Mouse (Mus musculus) spleen, adult 2 months (tissue): ENCODE results near the gene B3galt4. TPM values are rescaled to one million over a fixed set of nuclear protein-coding genes. Genes with fewer than 3 reads are reported as not detected.

Experiments used
- DNase-seq, 2 experiments: peaks; one replicate each; pipeline versions ENCODE4 v3.0.0 to v3.0.0-alpha.2; 2012 to 2021; ENCODE audit warnings: low spot score in 2 of 2, low read depth in 1 of 2
- H3K27ac ChIP-seq: fragments of 200-500 bp; 2 replicates; pipeline ENCODE4 v1.5.1; 2012; ENCODE audit warnings: low read length, inconsistent platforms; ENCODE audit not compliant: insufficient read depth
- H3K27me3 ChIP-seq: fragments of 200-500 bp; 2 replicates; pipeline ENCODE4 v1.6.1; 2012; ENCODE audit warnings: mild to moderate bottlenecking, moderate library complexity, low read length, inconsistent platforms; ENCODE audit not compliant: control insufficient read depth, insufficient read depth
- H3K36me3 ChIP-seq: fragments of 200-500 bp; 2 replicates; pipeline ENCODE4 v1.6.1; 2012; ENCODE audit warnings: mild to moderate bottlenecking, low read length, inconsistent platforms; ENCODE audit not compliant: control insufficient read depth, insufficient read depth
- H3K4me1 ChIP-seq: fragments of 200-500 bp; 2 replicates; pipeline ENCODE4 v1.6.1; 2011; ENCODE audit warnings: inconsistent platforms; ENCODE audit not compliant: control insufficient read depth, insufficient read depth, insufficient read length
- H3K4me3 ChIP-seq: fragments of 200-500 bp; 2 replicates; pipeline ENCODE4 v1.5.1; 2011; ENCODE audit warnings: mild to moderate bottlenecking, inconsistent platforms; ENCODE audit not compliant: insufficient read depth, insufficient read length; ENCODE audit errors: extremely low read depth
- CTCF ChIP-seq: fragments of 200-500 bp; IDR thresholded peaks from 2 replicates; pipeline ENCODE4 v1.5.1; 2011; ENCODE audit warnings: mild to moderate bottlenecking, inconsistent platforms; ENCODE audit not compliant: insufficient read depth, insufficient read length, insufficient replicate concordance; ENCODE audit errors: extremely low read depth
- POLR2A ChIP-seq: fragments of 200-500 bp; IDR thresholded peaks from 2 replicates; pipeline ENCODE4 v1.6.1; 2011; ENCODE audit warnings: low read depth, low read length, inconsistent platforms
- WGBS: fragments of 180-500 bp; shearing (Covaris S2); methylation state at CpG from one replicate; pipeline ENCODE4 v1.1.7; 2018; 5-methylcytosine and 5-hydroxymethylcytosine counted together
- polyA plus RNA-seq: library from polyadenylated mRNA; depleted of rRNA; stranded (reverse); fragments of >200 nt; gene quantifications from 2 replicates; pipeline ENCODE4 v1.2.3, GENCODE M21; 2012

Gene B3galt4
- polyA plus RNA-seq, 1 experiment: 18.9 TPM

- H3K4me1 ChIP-seq: peaks cover 21% of the 10 kb centered on the region
- no peak for DNase-seq
- H3K27ac ChIP-seq: peak overlapping the region; percentile 91; the same call in 1 of the 2 replicates
- H3K27me3 ChIP-seq: no peaks in the 10 kb centered on the region
- peaks cover 18% of the 10 kb centered on the region for H3K36me3 ChIP-seq
- peak overlapping the region; percentile 73; the same call in 1 of the 2 replicates for H3K4me3 ChIP-seq
- no peak for TF ChIP-seq POLR2A
- TF ChIP-seq CTCF: no peak
- WGBS: 83% methylated on average over 10 of the region's 10 CpGs
These were observed 1.1 kb downstream of the B3galt4 start for GRCm38 (mm10) chr17:33950131-33950625.

- no peak for DNase-seq
- no peak for TF ChIP-seq CTCF
- no peak for TF ChIP-seq POLR2A
- WGBS: 92% methylated on average over 19 of the region's 19 CpGs
- Histone ChIP-seq H3K27me3 (no peaks in the 10 kb centered on the region), H3K36me3 (peaks cover 26% of the 10 kb centered on the region), H3K27ac (peak overlapping the region; percentile 9; the same call in 1 of the 2 replicates), H3K4me3 (no peak overlapping the region), H3K4me1 (peaks cover 21% of the 10 kb centered on the region)
These were observed 2.3 kb downstream of the B3galt4 start for GRCm38 (mm10) chr17:33948905-33949537.

- Histone ChIP-seq H3K4me3 (no peak overlapping the region), H3K27me3 (no peaks in the 10 kb centered on the region), H3K4me1 (peaks cover 21% of the 10 kb centered on the region), H3K36me3 (peaks cover 27% of the 10 kb centered on the region), H3K27ac (peak overlapping the region; percentile 78)
- no peak for DNase-seq
- TF ChIP-seq CTCF (no peak), POLR2A (no peak)
- 86% methylated on average over 22 of the region's 22 CpGs for WGBS
These were observed 3.0 kb downstream of the B3galt4 start for GRCm38 (mm10) chr17:33948090-33948904.

GRCm38 (mm10) chr17:33947430-33948089 is 3.7 kb downstream of the B3galt4 start:
- TF ChIP-seq POLR2A (no peak), CTCF (no peak)
- Histone ChIP-seq H3K4me1 (peaks cover 17% of the 10 kb centered on the region), H3K36me3 (peaks cover 21% of the 10 kb centered on the region), H3K27me3 (no peaks in the 10 kb centered on the region), H3K27ac (peak overlapping the region; percentile 78), H3K4me3 (no peak overlapping the region)
- WGBS: 36% methylated on average over 10 of the region's 10 CpGs
- peak in 1 of 2 experiments; percentile 39 for DNase-seq

GRCm38 (mm10) chr17:33943454-33943853 is 7.8 kb downstream of the B3galt4 start:
- peaks cover 19% of the 10 kb centered on the region for H3K36me3 ChIP-seq
- H3K27ac ChIP-seq: no peak overlapping the region
- peaks cover 18% of the 10 kb centered on the region for H3K4me1 ChIP-seq
- H3K4me3 ChIP-seq: no peak overlapping the region
- no peaks in the 10 kb centered on the region for H3K27me3 ChIP-seq
- DNase-seq: no peak
- WGBS: 95% methylated on average over 15 of the region's 15 CpGs
- TF ChIP-seq CTCF: no peak
- no peak for TF ChIP-seq POLR2A

- no peak for DNase-seq
- Histone ChIP-seq H3K36me3 (peaks cover 26% of the 10 kb centered on the region), H3K27ac (no peak overlapping the region), H3K4me1 (peaks cover 14% of the 10 kb centered on the region; the same call in 1 of the 2 replicates), H3K27me3 (no peaks in the 10 kb centered on the region), H3K4me3 (peak overlapping the region; percentile 99)
- WGBS: 42% methylated on average over 19 of the region's 19 CpGs
- TF ChIP-seq POLR2A: no peak
- TF ChIP-seq CTCF: no peak
These were observed 9.9 kb downstream of the B3galt4 start for GRCm38 (mm10) chr17:33941381-33941780.

GRCm38 (mm10) chr17:33940981-33941380 is 10.3 kb downstream of the B3galt4 start:
- Histone ChIP-seq H3K27me3 (no peaks in the 10 kb centered on the region), H3K36me3 (peaks cover 27% of the 10 kb centered on the region), H3K4me3 (peak overlapping the region; percentile 99), H3K27ac (no peak overlapping the region), H3K4me1 (peaks cover 14% of the 10 kb centered on the region; the same call in 1 of the 2 replicates)
- WGBS: 2% methylated on average over 26 of the region's 26 CpGs
- DNase-seq: no peak
- TF ChIP-seq CTCF (no peak), POLR2A (no peak)
